Mouse (Mus musculus): ENCODE measurements around the gene Apbb2.

- TF ChIP-seq CTCF (IDR thresholded peaks at IDR 0.05; ENCODE audit: control insufficient read depth, insufficient read depth, insufficient read length): no peak
- TF ChIP-seq FOSL1 (IDR thresholded peaks at IDR 0.05; ENCODE audit: insufficient read depth, low read length, poor library complexity, severe bottlenecking): no peak
- TF ChIP-seq MYOG (IDR thresholded peaks at IDR 0.05; ENCODE audit: control insufficient read depth, extremely low read depth, insufficient read length): no peak
These were observed 78.3 kb downstream of the Apbb2 start for GRCm38 (mm10) chr5:66540246-66540645.
